Mouse (Mus musculus) heart, adult 2 months (tissue): ENCODE measurements around the gene 4931440F15Rik. TPM values are rescaled to one million over a fixed set of nuclear protein-coding genes. Genes with fewer than 3 reads are reported as not detected.

Experiments
- DNase-seq, 2 experiments: peaks; one replicate each; pipeline ENCODE4 v3.0.0; 2021
- H3K27ac ChIP-seq: fragments of 200-600 bp; 2 replicates; pipeline ENCODE4 v1.8.1; 2022
- H3K27me3 ChIP-seq: fragments of 200-500 bp; 2 replicates; pipeline ENCODE4 v1.6.1; 2012; ENCODE audit warnings: mild to moderate bottlenecking, low read length, inconsistent platforms, mixed read lengths; ENCODE audit not compliant: control insufficient read depth, insufficient read depth
- H3K36me3 ChIP-seq: fragments of 200-500 bp; 2 replicates; pipeline ENCODE4 v1.6.1; 2012; ENCODE audit warnings: low read length, inconsistent platforms; ENCODE audit not compliant: control insufficient read depth, insufficient read depth
- H3K4me1 ChIP-seq: fragments of 200-500 bp; 2 replicates; pipeline ENCODE4 v1.6.1; 2011; ENCODE audit warnings: low read length; ENCODE audit not compliant: control insufficient read depth, insufficient read depth
- H3K4me3 ChIP-seq: fragments of 200-600 bp; 2 replicates; pipeline ENCODE4 v1.8.1; 2022
- H3K79me2 ChIP-seq: fragments of 200-500 bp; replicated peaks from 2 replicates; pipeline ENCODE4 v1.6.1; 2012; ENCODE audit warnings: mild to moderate bottlenecking, inconsistent platforms, low read length, moderate library complexity, mixed read lengths; ENCODE audit not compliant: control insufficient read depth, insufficient read depth
- H3K9ac ChIP-seq: fragments of 200-500 bp; 2 replicates; pipeline ENCODE4 v1.6.1; 2012; ENCODE audit warnings: low read depth, mild to moderate bottlenecking, control low read depth, inconsistent platforms, low read length, mixed read lengths
- CTCF ChIP-seq: fragments of 200-600 bp; IDR thresholded peaks from 2 replicates; pipeline ENCODE4 v1.8.1; 2022; ENCODE audit warnings: antibody characterized with exemption, mild to moderate bottlenecking, moderate library complexity
- EP300 ChIP-seq: fragments of 200-500 bp; IDR thresholded peaks from 2 replicates; pipeline ENCODE4 v1.6.1; 2011; ENCODE audit warnings: low read depth, low read length, control low read depth; ENCODE audit not compliant: insufficient read depth
- POLR2A ChIP-seq: fragments of 200-500 bp; IDR thresholded peaks from 2 replicates; pipeline ENCODE4 v1.6.1; 2011; ENCODE audit warnings: mild to moderate bottlenecking, low read depth, low read length, control low read depth; ENCODE audit not compliant: insufficient read depth
- WGBS: fragments of 180-500 bp; shearing (Covaris S2); methylation state at CpG from one replicate; pipeline ENCODE4 v1.1.7; 2018; 5-methylcytosine and 5-hydroxymethylcytosine counted together
- intact Hi-C: fragments of 180-260 bp; cut with DNase I; formaldehyde crosslinking; loops from one replicate; pipeline ENCODE4 v1.15.1; 2025
- polyA plus RNA-seq: library from polyadenylated mRNA; depleted of rRNA; stranded (reverse); fragments of >200 nt; gene quantifications from 2 replicates; pipeline ENCODE4 v1.2.3, GENCODE M21; 2012
- total RNA-seq, 2 experiments: library from RNA; stranded (reverse); gene quantifications; 2 replicates each; pipeline ENCODE4 v1.2.3; 2021

4931440F15Rik gene
- total and polyA plus RNA-seq, 3 experiments = 0.06 to 1.8 (median 1.6) TPM

- intact Hi-C loops = loop anchor here (2.0 kb wide), 1 partner anchor 30 kb away; no protein-coding TSS in a partner anchor
- Histone ChIP-seq H3K4me1 (peaks cover 2% of the 10 kb centered on the region; the same call in 1 of the 2 replicates), H3K36me3 (peaks cover 4% of the 10 kb centered on the region; the same call in 1 of the 2 replicates), H3K79me2 (no peaks in the 10 kb centered on the region), H3K27me3 (no peaks in the 10 kb centered on the region), H3K4me3 (no peak overlapping the region), H3K9ac (no peak overlapping the region), H3K27ac (peak overlapping the region; percentile 85)
- 86% methylated on average over 7 of the region's 7 CpGs for WGBS
- DNase-seq = no peak
- TF ChIP-seq EP300 = no peak
- TF ChIP-seq CTCF = no peak
- TF ChIP-seq POLR2A = no peak
Observed at GRCm38 (mm10) chr11:29808981-29809589, 16.4 kb downstream of the 4931440F15Rik start.

- intact Hi-C loops = loop anchor here (2.0 kb wide), 1 partner anchor 30 kb away; no protein-coding TSS in a partner anchor
- H3K36me3 ChIP-seq = peaks cover 4% of the 10 kb centered on the region; the same call in 1 of the 2 replicates
- 25% methylated on average over 9 of the region's 9 CpGs for WGBS
Observed at GRCm38 (mm10) chr11:29808173-29808980, 17.1 kb downstream of the 4931440F15Rik start.

GRCm38 (mm10) chr11:29807325-29807724 is 18.1 kb downstream of the 4931440F15Rik start:
- DNase-seq = no peak
- Histone ChIP-seq H3K36me3 (peaks cover 4% of the 10 kb centered on the region; the same call in 1 of the 2 replicates), H3K79me2 (no peaks in the 10 kb centered on the region), H3K27ac (no peak overlapping the region), H3K4me3 (no peak overlapping the region), H3K9ac (no peak overlapping the region), H3K4me1 (peaks cover 2% of the 10 kb centered on the region; the same call in 1 of the 2 replicates), H3K27me3 (no peaks in the 10 kb centered on the region)
- 84% methylated on average over 5 of the region's 5 CpGs for WGBS
- intact Hi-C loops = no loop called here
- TF ChIP-seq EP300 = no peak
- TF ChIP-seq POLR2A = no peak
- no peak for TF ChIP-seq CTCF

More at GRCm38 (mm10) chr11:29808173-29808980, 17.1 kb downstream of the 4931440F15Rik start:
- H3K4me1 ChIP-seq = peaks cover 2% of the 10 kb centered on the region; the same call in 1 of the 2 replicates
- H3K79me2 ChIP-seq = no peaks in the 10 kb centered on the region
- peak overlapping the region; percentile 85 for H3K27ac ChIP-seq
- H3K9ac ChIP-seq = no peak overlapping the region
- TF ChIP-seq EP300 (0 out of 2 replicates have a peak, but pooled peaks have one; percentile 25), POLR2A (no peak), CTCF (no peak)
- H3K27me3 ChIP-seq = no peaks in the 10 kb centered on the region
- H3K4me3 ChIP-seq = no peak overlapping the region
- peak; percentile 34 to 67 for DNase-seq

GRCm38 (mm10) chr11:29801432-29802427 is 23.7 kb downstream of the 4931440F15Rik start:
- Histone ChIP-seq H3K27me3 (no peaks in the 10 kb centered on the region), H3K9ac (no peak overlapping the region), H3K4me3 (no peak overlapping the region), H3K27ac (no peak overlapping the region), H3K4me1 (no peaks in the 10 kb centered on the region), H3K79me2 (no peaks in the 10 kb centered on the region), H3K36me3 (no peaks in the 10 kb centered on the region)
- no peak for DNase-seq
- WGBS = 84% methylated on average over 2 of the region's 2 CpGs
- TF ChIP-seq CTCF (no peak), EP300 (no peak), POLR2A (no peak)
- intact Hi-C loops = no loop called here

GRCm38 (mm10) chr11:29799839-29800238 is 25.6 kb downstream of the 4931440F15Rik start:
- intact Hi-C loops = no loop called here
- H3K79me2 ChIP-seq = no peaks in the 10 kb centered on the region
- H3K27ac ChIP-seq = no peak overlapping the region
- TF ChIP-seq CTCF (no peak), POLR2A (no peak), EP300 (no peak)
- no peaks in the 10 kb centered on the region for H3K27me3 ChIP-seq
- 72% methylated on average over 1 of the region's 1 CpGs for WGBS
- H3K4me3 ChIP-seq = no peak overlapping the region
- H3K4me1 ChIP-seq = no peaks in the 10 kb centered on the region
- no peaks in the 10 kb centered on the region for H3K36me3 ChIP-seq
- DNase-seq = no peak
- no peak overlapping the region for H3K9ac ChIP-seq
